Comparison of ENCODE assay signal across 7 mouse cellular contexts in genomic region chr11:20691000-20691399, GRCm38 (mm10). TPM values are rescaled to one million over a fixed set of nuclear protein-coding genes. Genes with fewer than 3 reads are reported as not detected.
DNase-seq lines count a peak whose midpoint lies in the region; ATAC-seq and TF ChIP-seq lines count a peak whose summit lies in the region.

No protein-coding gene starts in this region.

- H3K9ac ChIP-seq in intestine, postnatal 0 days (ENCODE audit: low read depth, low read length): no peak overlapping the region
- H3K9ac ChIP-seq in midbrain, embryonic 12.5 days (replicated peaks): no peak overlapping the region

- H3K4me3 ChIP-seq in cortical plate, adult 2 months (ENCODE audit: insufficient read depth, low read length): no peak overlapping the region
- H3K4me3 ChIP-seq in intestine, postnatal 0 days (ENCODE audit: low read depth, low read length): no peak overlapping the region
- no peak overlapping the region for H3K4me3 ChIP-seq in midbrain, embryonic 12.5 days

- no peak overlapping the region for H3K27ac ChIP-seq in cortical plate, adult 2 months (ENCODE audit: insufficient read depth, low read length)
- H3K27ac ChIP-seq in intestine, postnatal 0 days (ENCODE audit: low read depth, low read length): no peak overlapping the region
- H3K27ac ChIP-seq in midbrain, embryonic 12.5 days (replicated peaks): no peak overlapping the region

- peak; percentile 49 to 83 for DNase-seq in adrenal gland, adult (ENCODE audit: inconsistent age in 2 of 2, low spot score in 1 of 2)
- peak; percentile 48 for DNase-seq in gastrocnemius, postnatal 14 days
- peak; percentile 60 to 71 for DNase-seq in left cerebral cortex, postnatal 25 days (ENCODE audit: low spot score in 2 of 2)
- DNase-seq in skeletal muscle tissue, adult 2 months (ENCODE audit: low read depth, low spot score): peak; percentile 66

- TF ChIP-seq CTCF in cortical plate, adult 2 months (IDR thresholded peaks at IDR 0.05; ENCODE audit: extremely low read depth, insufficient read depth, low read length): peak; percentile 96
- TF ChIP-seq CTCF in intestine, postnatal 0 days (IDR thresholded peaks at IDR 0.05; ENCODE audit: low read depth): peak; percentile 95

- H3K36me3 ChIP-seq in intestine, postnatal 0 days (ENCODE audit: control insufficient read depth, insufficient read depth): peaks cover 20% of the 10 kb centered on the region
- H3K36me3 ChIP-seq in midbrain, embryonic 12.5 days: peaks cover 6% of the 10 kb centered on the region; the same call in 1 of the 2 replicates

- no peaks in the 10 kb centered on the region for H3K9me3 ChIP-seq in intestine, postnatal 0 days (ENCODE audit: control insufficient read depth)
- H3K9me3 ChIP-seq in midbrain, embryonic 12.5 days: no peaks in the 10 kb centered on the region

- intact Hi-C loops in gastrocnemius, postnatal 14 days (cut with DNase I; ENCODE audit: low total_unique reads): loop anchor here (2.0 kb wide), 1 partner anchor 236 kb away; no protein-coding TSS in a partner anchor
- intact Hi-C loops in left cerebral cortex, postnatal 25 days (cut with DNase I): loop anchor here (2.0 kb wide), 1 partner anchor 244 kb away; no protein-coding TSS in a partner anchor

- WGBS in intestine, postnatal 0 days: 7% methylated on average over 4 of the region's 4 CpGs
- WGBS in midbrain, embryonic 12.5 days: 4% methylated on average over 4 of the region's 4 CpGs

- H3K4me2 ChIP-seq in intestine, postnatal 0 days (replicated peaks; ENCODE audit: low read depth): no peak overlapping the region
- H3K4me2 ChIP-seq in midbrain, embryonic 12.5 days (replicated peaks): no peak overlapping the region

- no peaks in the 10 kb centered on the region for H3K27me3 ChIP-seq in intestine, postnatal 0 days (replicated peaks; ENCODE audit: control insufficient read depth, insufficient read depth, low read length)
- no peaks in the 10 kb centered on the region for H3K27me3 ChIP-seq in midbrain, embryonic 12.5 days

- TF ChIP-seq POLR2A in cortical plate, adult 2 months (IDR thresholded peaks at IDR 0.05; ENCODE audit: extremely low read depth, insufficient read depth, low read length): no peak

- 0 out of 2 replicates have a peak, but pooled peaks have one; percentile 19 for ATAC-seq in intestine, postnatal 0 days
- ATAC-seq in midbrain, embryonic 12.5 days (ENCODE audit: low FRiP score, low read depth): peak; percentile 74

- H3K4me1 ChIP-seq in cortical plate, adult 2 months (ENCODE audit: control insufficient read depth, insufficient read depth, low read length): no peaks in the 10 kb centered on the region
- H3K4me1 ChIP-seq in intestine, postnatal 0 days (replicated peaks; ENCODE audit: control insufficient read depth, insufficient read depth, low read length): no peaks in the 10 kb centered on the region
- no peaks in the 10 kb centered on the region for H3K4me1 ChIP-seq in midbrain, embryonic 12.5 days

RNA-seq across cellular contexts. Expression of gene Aftph, which starts 50.4 kb away (rescaled TPM):
- polyA plus RNA-seq in cortical plate, adult 2 months (2012; rRNA removed): 82.7 and 98.6 TPM in 2 replicates
- 10 to 100 TPM; 14.2 to 15.7 TPM for total RNA-seq in gastrocnemius, postnatal 14 days (2021)
- polyA plus RNA-seq in intestine, postnatal 0 days (2015; fragmentation: Nextera tagmentation; extraction: Ambion mirVana): 21.3 and 25.4 TPM in 2 replicates
- total RNA-seq in left cerebral cortex, postnatal 25 days (2021): 10 to 100 TPM; 82.2 to 86.4 TPM
- polyA plus RNA-seq in midbrain, embryonic 12.5 days (2016; fragmentation: Nextera tagmentation; extraction: Ambion mirVana): 34.8 and 37.8 TPM in 2 replicates
